Mouse (Mus musculus) midbrain, embryonic 11.5 days (tissue): ENCODE measurements at regions not wholly inside any gene's neighbourhood (a gene's known extent, or its start where the extent isn't known, plus 50 kb on each side); places are given as distances from the start of the nearest gene placed in this dataset.
"Not testable (repeated sequence)": the region's sequence is repeated elsewhere in the genome, so short reads cannot be mapped to it uniquely, and the experiment has no call there.

Experiments used
- ATAC-seq: fragments of 200-750 bp; cut with Nextera tagmentation; 2 replicates; pipeline ENCODE4 v1.8.0; 2017; ENCODE audit warnings: moderate TSS enrichment, moderate library complexity; ENCODE audit not compliant: low FRiP score
- DNase-seq: peaks from one replicate; pipeline ENCODE4 v3.0.0; 2015; ENCODE audit warnings: low spot score; ENCODE audit errors: missing footprints
- H3K27ac ChIP-seq: fragments of 300-500 bp; sonication (generic); 2 replicates; pipeline ENCODE4 v1.5.1; 2014; ENCODE audit warnings: low read depth, low read length
- H3K27me3 ChIP-seq: fragments of 300-500 bp; sonication (generic); 2 replicates; pipeline ENCODE4 v1.6.1; 2014; ENCODE audit warnings: mild to moderate bottlenecking, low read length, moderate library complexity, mixed read lengths; ENCODE audit not compliant: control insufficient read depth, insufficient read depth
- H3K36me3 ChIP-seq: fragments of 300-500 bp; sonication (generic); 2 replicates; pipeline ENCODE4 v1.6.1; 2014; ENCODE audit warnings: mild to moderate bottlenecking, low read length, moderate library complexity, mixed read lengths; ENCODE audit not compliant: control insufficient read depth, insufficient read depth
- H3K4me1 ChIP-seq: fragments of 300-500 bp; sonication (generic); 2 replicates; pipeline ENCODE4 v1.6.1; 2014; ENCODE audit warnings: low read length; ENCODE audit not compliant: control insufficient read depth, insufficient read depth
- H3K4me2 ChIP-seq: fragments of 300-500 bp; sonication (generic); 2 replicates; pipeline ENCODE4 v1.6.1; 2014; ENCODE audit warnings: mild to moderate bottlenecking, moderate library complexity
- H3K4me3 ChIP-seq: fragments of 300-500 bp; sonication (generic); 2 replicates; pipeline ENCODE4 v1.5.1; 2014; ENCODE audit warnings: low read depth, low read length
- H3K9ac ChIP-seq: fragments of 300-500 bp; sonication (generic); 2 replicates; pipeline ENCODE4 v1.6.1; 2014; ENCODE audit warnings: low read length
- H3K9me3 ChIP-seq: fragments of 300-500 bp; sonication (generic); 2 replicates; pipeline ENCODE4 v1.6.1; 2016; ENCODE audit warnings: low read length; ENCODE audit not compliant: control insufficient read depth
- WGBS: fragments of 180-500 bp; shearing (Covaris S2); extraction: QIAGEN DNeasy Blood & Tissue Kit; methylation state at CpG from one replicate; pipeline ENCODE4 v1.1.7; 2014; 5-methylcytosine and 5-hydroxymethylcytosine counted together

- WGBS = 67% methylated on average over 1 of the region's 1 CpGs
- ATAC-seq (no peak), DNase-seq (no peak)
- no peaks in the 10 kb centered on the region for H3K27me3 ChIP-seq
- H3K9ac ChIP-seq = no peak overlapping the region
- peaks cover 8% of the 10 kb centered on the region for H3K4me1 ChIP-seq
- no peak overlapping the region for H3K4me2 ChIP-seq
- no peaks in the 10 kb centered on the region for H3K9me3 ChIP-seq
- H3K36me3 ChIP-seq = no peaks in the 10 kb centered on the region
- H3K4me3 ChIP-seq = no peak overlapping the region
- no peak overlapping the region for H3K27ac ChIP-seq
Observed at GRCm38 (mm10) chr14:54143828-54144227, 110.1 kb downstream of the Dad1 start.

GRCm38 (mm10) chr14:54138288-54138687, 115.6 kb downstream of the Dad1 start:
- 91% methylated on average over 3 of the region's 3 CpGs for WGBS
- DNase-seq = peak; percentile 64

GRCm38 (mm10) chr14:54136538-54136937, 117.4 kb downstream of the Dad1 start:
- no peak overlapping the region for H3K4me2 ChIP-seq
- H3K4me3 ChIP-seq = no peak overlapping the region
- no peak for DNase-seq
- H3K27me3 ChIP-seq = no peaks in the 10 kb centered on the region
- no peaks in the 10 kb centered on the region for H3K9me3 ChIP-seq
- no peak overlapping the region for H3K27ac ChIP-seq
- WGBS = 87% methylated on average over 3 of the region's 3 CpGs
- no peaks in the 10 kb centered on the region for H3K4me1 ChIP-seq
- no peak overlapping the region for H3K9ac ChIP-seq
- no peak for ATAC-seq
- no peaks in the 10 kb centered on the region for H3K36me3 ChIP-seq

More at GRCm38 (mm10) chr14:54138288-54138687, 115.6 kb downstream of the Dad1 start:
- no peaks in the 10 kb centered on the region for H3K9me3 ChIP-seq
- no peak for ATAC-seq
- H3K27me3 ChIP-seq = no peaks in the 10 kb centered on the region
- no peaks in the 10 kb centered on the region for H3K4me1 ChIP-seq
- H3K36me3 ChIP-seq = no peaks in the 10 kb centered on the region
- no peak overlapping the region for H3K9ac ChIP-seq
- no peak overlapping the region for H3K4me2 ChIP-seq
- no peak overlapping the region for H3K27ac ChIP-seq
- H3K4me3 ChIP-seq = no peak overlapping the region

GRCm38 (mm10) chr14:54128334-54128733, 125.6 kb downstream of the Dad1 start:
- H3K9me3 ChIP-seq = no peaks in the 10 kb centered on the region
- WGBS = 81% methylated on average over 4 of the region's 4 CpGs
- H3K36me3 ChIP-seq = no peaks in the 10 kb centered on the region
- peak; percentile 17 for DNase-seq
- no peak overlapping the region for H3K4me3 ChIP-seq
- no peak overlapping the region for H3K4me2 ChIP-seq
- H3K4me1 ChIP-seq = 0 out of 2 replicates have a peak, but pooled peaks cover 2% of the 10 kb centered on the region
- no peaks in the 10 kb centered on the region for H3K27me3 ChIP-seq
- ATAC-seq = no peak
- H3K9ac ChIP-seq = no peak overlapping the region
- H3K27ac ChIP-seq = no peak overlapping the region

- H3K27ac ChIP-seq = no peak overlapping the region
Observed at GRCm38 (mm10) chr14:54125510-54125909, 128.4 kb downstream of the Dad1 start.

GRCm38 (mm10) chr14:54121973-54122372, 131.9 kb downstream of the Dad1 start:
- Histone ChIP-seq H3K4me3 (no peak overlapping the region), H3K9ac (no peak overlapping the region), H3K27me3 (no peaks in the 10 kb centered on the region), H3K36me3 (no peaks in the 10 kb centered on the region), H3K4me1 (0 out of 2 replicates have a peak, but pooled peaks cover 2% of the 10 kb centered on the region), H3K9me3 (no peaks in the 10 kb centered on the region), H3K27ac (no peak overlapping the region), H3K4me2 (no peak overlapping the region)
- no peak for ATAC-seq
- DNase-seq = no peak
- 77% methylated on average over 7 of the region's 7 CpGs for WGBS

More at GRCm38 (mm10) chr14:54125510-54125909, 128.4 kb downstream of the Dad1 start:
- Histone ChIP-seq H3K4me3 (no peak overlapping the region), H3K9ac (no peak overlapping the region), H3K36me3 (no peaks in the 10 kb centered on the region), H3K4me2 (no peak overlapping the region), H3K9me3 (no peaks in the 10 kb centered on the region), H3K27me3 (no peaks in the 10 kb centered on the region), H3K4me1 (0 out of 2 replicates have a peak, but pooled peaks cover 2% of the 10 kb centered on the region)
- ATAC-seq = no peak
- DNase-seq = no peak

- Histone ChIP-seq H3K9ac (no peak overlapping the region), H3K4me1 (0 out of 2 replicates have a peak, but pooled peaks cover 2% of the 10 kb centered on the region), H3K4me2 (no peak overlapping the region), H3K4me3 (no peak overlapping the region), H3K36me3 (no peaks in the 10 kb centered on the region), H3K27ac (no peak overlapping the region), H3K27me3 (no peaks in the 10 kb centered on the region), H3K9me3 (no peaks in the 10 kb centered on the region)
- 79% methylated on average over 4 of the region's 4 CpGs for WGBS
- DNase-seq (no peak), ATAC-seq (no peak)
Observed at GRCm38 (mm10) chr14:54121340-54121739, 132.6 kb downstream of the Dad1 start.

- WGBS = 83% methylated on average over 5 of the region's 5 CpGs
- Histone ChIP-seq H3K27me3 (no peaks in the 10 kb centered on the region), H3K4me2 (no peak overlapping the region), H3K4me1 (no peaks in the 10 kb centered on the region), H3K4me3 (no peak overlapping the region), H3K27ac (no peak overlapping the region), H3K9me3 (no peaks in the 10 kb centered on the region), H3K9ac (no peak overlapping the region), H3K36me3 (no peaks in the 10 kb centered on the region)
- ATAC-seq = no peak
- no peak for DNase-seq
Observed at GRCm38 (mm10) chr14:54120194-54120593, 133.7 kb downstream of the Dad1 start.

- H3K4me2 ChIP-seq, H3K4me1 ChIP-seq, DNase-seq, H3K27me3 ChIP-seq, ATAC-seq, H3K27ac ChIP-seq, H3K9ac ChIP-seq, H3K36me3 ChIP-seq, H3K9me3 ChIP-seq, H3K4me3 ChIP-seq: not testable (repeated sequence)
- 98% methylated on average over 8 of the region's 8 CpGs for WGBS
Observed at GRCm38 (mm10) chr14:54117607-54118006, 136.3 kb downstream of the Dad1 start.
